Mouse (Mus musculus) ES-CJ7 (cell line): Measurements from ENCODE around the gene Lrrc47.

Experiments used
- DNase-seq: peaks from one replicate; pipeline ENCODE4 v3.0.0; 2011; ENCODE audit warnings: low read depth, low spot score

Gene Lrrc47

DNA sequence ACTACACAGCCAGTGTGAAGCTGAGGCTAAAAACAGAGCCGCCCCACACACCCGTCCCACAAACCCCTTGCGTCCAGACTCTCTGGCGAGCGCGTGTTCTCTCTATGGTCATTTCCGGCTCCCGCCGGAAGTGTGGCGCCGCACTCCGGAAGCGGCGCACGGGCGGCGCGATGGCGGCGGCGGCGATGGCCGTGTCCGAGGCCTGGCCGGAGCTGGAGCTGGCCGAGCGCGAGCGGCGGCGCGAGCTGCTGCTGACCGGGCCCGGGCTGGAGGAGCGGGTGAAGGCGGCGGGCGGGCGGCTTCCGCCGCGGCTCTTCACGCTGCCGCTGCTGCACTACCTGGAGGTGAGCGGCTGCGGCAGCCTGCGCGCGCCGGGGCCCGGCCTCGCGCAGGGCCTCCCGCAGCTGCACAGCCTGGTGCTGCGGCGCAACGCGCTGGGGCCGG is at the start of gene Lrrc47:
Gene Lrrc47 (plus strand): TSS at position 86 of the 444 bp plus-strand sequence.
- DNase-seq: peak; percentile 80

DNA sequence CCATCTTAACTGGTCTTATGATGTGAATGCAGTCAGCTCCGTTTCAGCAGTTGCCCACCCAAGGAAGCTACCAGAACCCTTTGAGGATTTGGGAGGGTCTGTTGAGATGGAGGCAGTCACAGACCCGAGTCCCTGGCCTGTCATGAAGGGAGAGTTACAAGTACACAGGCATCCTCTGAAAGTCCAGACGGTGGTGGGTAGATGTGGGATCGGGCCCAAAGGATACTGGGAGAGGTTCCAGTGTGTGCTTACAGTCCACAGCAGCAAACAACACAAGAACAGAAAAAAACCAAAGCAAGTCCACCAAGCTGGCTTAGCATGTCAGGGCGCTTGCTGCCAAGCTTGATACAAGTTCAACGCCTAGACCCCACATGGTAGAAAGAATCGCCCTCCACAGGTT is 48.9 kb upstream of the Lrrc47 start:
- no peak for DNase-seq

DNA sequence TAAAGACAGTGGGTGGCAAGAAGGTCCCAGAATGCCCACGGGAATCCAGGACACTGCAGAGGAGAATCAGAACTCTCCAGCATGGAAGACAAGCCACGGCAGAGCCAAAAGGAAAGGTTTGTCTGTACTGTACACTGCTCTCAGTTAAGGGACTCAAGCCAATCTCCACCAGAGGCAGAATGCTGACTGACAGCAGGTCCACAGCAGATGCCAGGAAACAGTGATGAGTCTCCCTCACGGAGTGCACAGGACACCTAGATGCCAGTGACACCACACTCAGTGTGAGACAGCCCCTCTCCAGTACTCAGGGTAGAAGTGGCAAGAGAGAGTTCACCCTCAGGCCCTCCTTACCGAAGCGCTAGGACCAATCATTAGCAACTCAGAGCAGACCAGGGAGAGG is 44.9 kb upstream of the Lrrc47 start:
- no peak for DNase-seq

- no peak for DNase-seq
These were observed 44.0 kb upstream of the Lrrc47 start for GRCm38 (mm10) chr4:153967556-153967955.

DNA sequence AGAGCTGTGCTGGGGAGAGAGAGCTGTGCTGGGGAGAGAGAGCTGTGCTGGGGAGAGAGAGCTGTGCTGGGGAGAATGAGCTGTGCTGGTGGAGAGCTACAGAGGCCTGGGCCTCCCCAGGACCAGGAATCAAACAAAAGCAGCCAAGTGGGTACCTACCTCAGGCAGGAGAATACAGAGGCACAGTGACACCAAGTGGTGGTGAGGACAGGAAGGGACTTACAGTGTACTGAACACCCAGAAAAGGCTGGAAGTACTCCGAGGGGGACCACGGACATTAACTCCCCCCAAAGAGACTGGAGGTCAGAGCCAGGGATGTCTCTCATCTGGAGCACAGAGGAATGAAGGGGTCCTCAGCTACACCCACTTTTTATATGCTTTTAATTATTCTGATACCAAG is 43.5 kb upstream of the Lrrc47 start:
- DNase-seq: no peak

- peak; percentile 92 for DNase-seq
These were observed 36.9 kb upstream of the Lrrc47 start, which contains the start of the genes Dffb and Cep104 for GRCm38 (mm10) chr4:153974431-153975291. Gene Dffb, minus strand, starts transcription at chr4:153975126. Gene Cep104, plus strand, starts transcription at chr4:153975194.

GRCm38 (mm10) chr4:153975292-153975662 is 36.3 kb upstream of the Lrrc47 start:
- no peak for DNase-seq

DNA sequence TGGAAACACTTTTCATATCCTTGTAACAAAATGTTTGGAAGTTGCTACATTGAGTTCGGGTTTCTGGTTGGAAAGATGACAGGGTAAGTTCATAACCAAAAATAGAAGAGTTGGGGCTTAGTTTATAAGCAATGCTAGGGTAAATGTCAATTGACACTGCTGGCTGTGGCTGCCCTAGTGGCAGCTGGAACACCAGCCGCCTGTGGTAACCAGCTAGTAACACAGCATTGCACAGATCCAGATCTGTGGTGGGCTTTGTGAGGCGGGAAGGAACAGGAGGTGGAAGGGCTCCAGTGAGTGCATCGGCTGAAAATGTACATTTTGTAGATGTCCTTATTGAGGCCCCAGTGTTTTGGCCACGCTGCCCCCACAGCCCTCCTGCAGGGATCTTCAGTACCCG is 35.8 kb upstream of the Lrrc47 start:
- no peak for DNase-seq

GRCm38 (mm10) chr4:153979243-153979642 is 32.3 kb upstream of the Lrrc47 start:
- DNase-seq: no peak

DNA sequence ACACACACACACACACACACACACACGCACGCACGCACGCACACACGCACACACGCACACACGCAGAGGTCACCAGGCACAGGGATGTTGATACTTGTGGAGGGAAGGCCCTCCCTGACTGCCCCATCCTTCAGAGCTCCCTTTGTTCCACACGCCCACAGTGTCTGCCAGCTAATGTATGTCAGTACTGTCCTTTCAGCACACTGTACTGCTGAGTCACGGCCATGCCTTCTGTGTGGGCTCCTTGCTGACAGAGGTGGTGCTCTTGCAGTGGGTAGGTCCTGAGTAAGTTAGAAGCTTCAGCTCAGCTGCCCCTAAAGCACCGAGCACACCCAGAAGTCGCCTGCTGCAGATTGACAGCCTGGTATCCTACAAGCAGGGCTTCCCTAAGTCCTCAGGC is 31.1 kb upstream of the Lrrc47 start:
- no peak for DNase-seq

GRCm38 (mm10) chr4:153992715-153993114 is 18.8 kb upstream of the Lrrc47 start:
- DNase-seq: no peak

DNA sequence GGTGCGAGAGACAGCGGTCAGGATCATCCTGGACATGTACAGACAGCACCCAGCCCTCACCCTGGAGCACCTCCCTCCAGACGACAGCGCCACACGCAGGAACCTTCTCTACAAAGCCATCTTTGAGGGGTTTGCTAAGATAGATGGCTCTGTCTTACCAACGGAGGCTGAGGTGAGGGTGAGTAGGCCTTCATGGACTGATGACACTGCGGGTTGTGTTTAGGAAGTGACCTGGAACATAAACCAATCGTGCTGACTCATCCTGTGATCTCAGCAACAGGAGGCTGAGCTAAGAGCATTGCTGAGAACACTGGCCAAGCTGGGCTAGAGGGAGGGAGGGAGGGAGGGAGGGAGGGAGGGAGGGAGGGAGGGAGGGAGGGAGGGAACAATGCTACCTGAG is 18.0 kb upstream of the Lrrc47 start:
- DNase-seq: peak; percentile 17

GRCm38 (mm10) chr4:154005488-154005887 is 6.0 kb upstream of the Lrrc47 start:
- no peak for DNase-seq

DNA sequence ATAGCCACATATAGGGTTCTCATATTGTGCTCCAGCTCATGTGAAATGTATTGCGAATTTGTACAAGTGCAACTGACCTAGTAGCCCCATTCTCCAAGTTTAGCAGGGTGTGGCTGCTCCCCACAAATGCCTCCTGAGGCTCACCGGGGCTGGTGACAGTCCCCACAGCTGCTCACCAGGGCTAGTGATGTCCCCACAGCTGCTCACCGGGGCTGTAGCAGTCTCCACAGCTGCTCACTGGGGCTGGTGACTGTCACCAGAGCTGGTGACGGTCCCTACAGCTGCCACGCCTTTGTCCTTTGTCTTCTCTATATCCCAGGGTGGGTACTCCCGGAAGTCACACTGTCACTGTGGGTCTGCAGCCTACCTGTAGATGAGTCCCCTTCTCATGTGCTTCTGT is 5.3 kb upstream of the Lrrc47 start:
- no peak for DNase-seq

- DNase-seq: no peak
These were observed 3.8 kb upstream of the Lrrc47 start for GRCm38 (mm10) chr4:154007759-154008158.

- DNase-seq: no peak
These were observed 455 bp upstream of the Lrrc47 start for GRCm38 (mm10) chr4:154010907-154011645.

DNA sequence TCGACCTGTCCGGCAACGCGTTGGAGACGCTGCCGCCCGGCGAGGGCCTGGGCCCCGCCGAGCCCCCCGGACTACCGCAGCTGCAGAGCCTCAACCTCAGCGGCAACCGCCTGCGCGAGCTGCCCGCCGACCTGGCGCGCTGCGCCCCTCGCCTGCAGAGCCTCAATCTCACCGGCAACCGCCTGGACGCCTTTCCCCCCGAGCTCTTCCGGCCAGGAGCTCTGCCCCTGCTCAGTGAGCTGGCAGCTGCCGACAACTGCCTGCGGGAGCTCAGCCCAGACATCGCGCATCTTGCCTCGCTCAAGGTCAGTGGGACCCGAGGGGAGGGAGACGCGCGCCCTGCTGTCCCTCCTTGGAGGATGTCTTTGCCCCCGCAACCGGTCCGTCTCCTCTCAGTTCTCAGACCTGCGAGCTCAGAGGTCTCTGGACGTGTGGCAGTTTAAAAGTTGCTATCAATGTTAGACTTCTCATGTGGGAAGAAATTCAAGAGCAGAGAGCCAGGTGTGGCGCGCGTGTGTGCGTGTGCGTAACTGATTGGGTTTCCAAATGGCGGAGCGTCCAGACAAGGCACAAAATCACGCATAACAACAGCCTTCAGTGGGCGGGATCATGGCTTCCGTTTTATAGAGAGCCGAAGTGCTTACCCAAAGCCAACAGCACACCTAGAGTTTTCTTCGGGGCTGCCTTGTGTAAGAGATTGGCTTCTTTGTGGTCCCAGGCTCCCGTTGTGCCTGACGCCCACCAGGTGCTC is 776 bp downstream of the Lrrc47 start:
- DNase-seq: peak; percentile 49

- DNase-seq: no peak
These were observed 3.9 kb downstream of the Lrrc47 start for GRCm38 (mm10) chr4:154015476-154015875.

GRCm38 (mm10) chr4:154019571-154019970 is 8.0 kb downstream of the Lrrc47 start:
- DNase-seq: peak; percentile 68

DNA sequence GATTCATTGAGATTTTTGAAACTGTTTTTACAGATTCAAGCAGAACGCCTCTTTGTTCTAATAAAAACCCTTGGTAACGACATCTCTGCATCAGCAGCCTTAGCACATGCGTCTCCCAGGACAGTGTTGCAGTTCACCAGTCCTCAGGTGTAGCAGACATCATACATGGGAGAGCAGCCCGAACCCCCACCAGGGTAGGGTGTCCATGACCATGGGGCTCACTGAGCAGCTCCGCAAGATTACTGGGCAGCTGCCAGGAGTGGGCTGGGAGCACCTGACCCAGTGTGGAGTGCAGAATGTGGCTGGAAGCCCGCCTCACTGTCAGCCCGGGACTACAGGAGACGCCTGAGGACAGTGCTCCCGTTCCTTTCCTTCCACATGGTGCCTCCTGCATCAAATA is 9.9 kb downstream of the Lrrc47 start:
- no peak for DNase-seq

DNA sequence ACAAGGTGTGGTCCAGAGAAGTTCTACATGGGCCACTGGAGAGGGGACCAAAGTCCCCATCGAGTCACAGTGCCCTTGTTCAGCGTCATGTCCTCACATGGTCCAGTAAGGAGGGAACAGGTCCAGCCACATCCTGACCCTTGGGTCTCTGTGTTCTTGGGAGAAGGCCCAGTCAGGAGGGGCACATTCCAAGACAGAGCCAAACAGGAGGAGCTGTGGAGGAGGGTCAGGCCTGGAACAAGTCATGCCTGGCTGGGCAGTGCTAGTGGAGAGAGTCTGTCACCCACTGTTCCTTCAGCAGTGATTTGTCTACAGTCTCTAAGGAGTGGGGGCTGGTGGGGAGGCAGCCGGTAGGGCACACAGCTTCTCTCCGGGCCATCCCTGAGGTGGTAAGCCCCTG is 10.9 kb downstream of the Lrrc47 start:
- DNase-seq: no peak

- DNase-seq: no peak
These were observed 11.3 kb downstream of the Lrrc47 start for GRCm38 (mm10) chr4:154022844-154023243.
